Mouse (Mus musculus) megakaryocyte, embryonic 14.5 days (primary cell): ENCODE measurements around the gene Nup210. TPM values are rescaled to one million over a fixed set of nuclear protein-coding genes. Genes with fewer than 3 reads are reported as not detected.
"Not testable (repeated sequence)": the region's sequence is repeated elsewhere in the genome, so short reads cannot be mapped to it uniquely, and the experiment has no call there.

Source experiments
- H3K27me3 ChIP-seq: replicated peaks from 2 replicates; pipeline ENCODE3; 2012; ENCODE audit warnings: inconsistent platforms
- H3K36me3 ChIP-seq: replicated peaks from 2 replicates; pipeline ENCODE3; 2012; ENCODE audit warnings: low read length, inconsistent platforms, mixed read lengths
- H3K4me1 ChIP-seq: 2 replicates; pipeline ENCODE4 v1.6.1; 2012; ENCODE audit warnings: inconsistent platforms
- H3K4me3 ChIP-seq: replicated peaks from 2 replicates; pipeline ENCODE3; 2012; ENCODE audit warnings: moderate library complexity, mild to moderate bottlenecking, inconsistent platforms
- H3K9me3 ChIP-seq: 2 replicates; pipeline ENCODE4 v1.6.1; 2012; ENCODE audit warnings: inconsistent platforms
- FLI1 ChIP-seq: IDR thresholded peaks from 2 replicates; pipeline ENCODE4 v1.6.1; 2012; ENCODE audit warnings: low read length, inconsistent platforms, mixed read lengths
- GATA1 ChIP-seq: IDR thresholded peaks from 3 replicates; pipeline ENCODE4 v1.6.1; 2012; ENCODE audit warnings: mixed read lengths, low read length, inconsistent platforms, borderline replicate concordance
- polyA plus RNA-seq: library from polyadenylated mRNA; stranded (reverse); fragments of >175 nt; gene quantifications from 2 replicates; pipeline ENCODE4 v1.2.3, GENCODE M21; 2012; ENCODE audit warnings: low replicate concordance; ENCODE audit not compliant: insufficient read depth

Gene Nup210
- polyA plus RNA-seq, 1 experiment, result 30.7 TPM

DNA sequence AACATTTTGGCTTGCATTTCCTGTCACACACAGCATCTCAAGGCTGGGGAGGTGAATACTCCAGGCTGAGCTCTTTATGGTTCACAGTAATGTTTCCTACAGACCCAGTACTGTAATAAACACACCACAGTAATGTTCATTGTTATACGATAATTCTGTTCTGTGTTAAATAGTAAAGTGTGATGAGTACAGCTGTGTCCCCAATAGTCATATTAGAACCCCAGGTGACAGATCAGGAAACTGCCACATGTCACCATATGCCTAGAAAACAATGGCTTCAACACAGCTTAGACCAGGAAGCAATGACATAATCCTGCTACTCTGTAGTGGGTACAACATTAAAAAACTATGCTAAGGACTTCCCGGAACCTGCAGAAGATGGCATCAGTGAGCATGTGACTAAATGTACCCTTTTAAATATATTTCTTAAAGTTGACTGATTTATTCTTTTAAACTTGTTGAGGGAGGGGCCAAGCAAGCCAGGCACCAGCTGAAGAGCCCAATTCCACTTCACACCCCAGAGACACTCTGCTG, 7.6 kb downstream of the Nup210 start:
- TF ChIP-seq GATA1 (no peak), FLI1 (no peak)
- peaks cover 28% of the 10 kb centered on the region for H3K36me3 ChIP-seq
- 0 out of 2 replicates have a peak, but pooled peaks cover 2% of the 10 kb centered on the region for H3K9me3 ChIP-seq
- H3K4me3 ChIP-seq, result no peak overlapping the region
- H3K4me1 ChIP-seq, result peaks cover 91% of the 10 kb centered on the region
- no peaks in the 10 kb centered on the region for H3K27me3 ChIP-seq

DNA sequence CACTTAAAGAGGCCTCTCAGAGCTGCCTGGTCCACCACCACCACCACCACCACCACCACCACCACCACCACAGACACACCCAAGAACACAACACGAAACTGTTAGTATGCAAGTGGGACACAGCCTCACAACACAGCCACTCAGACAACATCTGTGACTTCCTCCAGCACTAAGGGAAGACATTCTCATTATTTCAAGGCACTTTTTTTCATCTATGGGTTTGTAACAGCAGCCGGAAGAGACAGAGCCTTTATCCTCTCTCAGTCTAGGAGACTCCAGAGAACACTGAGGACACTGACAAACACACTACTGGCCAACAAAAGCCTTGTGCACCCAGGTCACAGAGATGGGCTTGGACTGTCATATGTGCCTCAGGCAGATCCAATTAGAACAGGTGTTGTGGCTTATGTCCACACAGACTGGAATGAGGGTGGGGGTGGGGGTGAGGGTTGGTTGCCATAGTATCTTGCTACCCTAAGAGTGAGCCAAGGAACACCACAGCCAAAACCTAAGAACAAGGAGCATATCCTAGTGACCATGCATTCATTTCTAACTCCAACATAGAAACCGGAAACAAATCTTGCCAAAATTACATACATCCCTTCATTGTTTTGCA, 8.2 kb downstream of the Nup210 start:
- peaks cover 28% of the 10 kb centered on the region for H3K36me3 ChIP-seq
- 0 out of 2 replicates have a peak, but pooled peaks cover 2% of the 10 kb centered on the region for H3K9me3 ChIP-seq
- H3K27me3 ChIP-seq, result no peaks in the 10 kb centered on the region
- TF ChIP-seq FLI1 (no peak), GATA1 (no peak)
- no peak overlapping the region for H3K4me3 ChIP-seq
- H3K4me1 ChIP-seq, result peaks cover 91% of the 10 kb centered on the region

DNA sequence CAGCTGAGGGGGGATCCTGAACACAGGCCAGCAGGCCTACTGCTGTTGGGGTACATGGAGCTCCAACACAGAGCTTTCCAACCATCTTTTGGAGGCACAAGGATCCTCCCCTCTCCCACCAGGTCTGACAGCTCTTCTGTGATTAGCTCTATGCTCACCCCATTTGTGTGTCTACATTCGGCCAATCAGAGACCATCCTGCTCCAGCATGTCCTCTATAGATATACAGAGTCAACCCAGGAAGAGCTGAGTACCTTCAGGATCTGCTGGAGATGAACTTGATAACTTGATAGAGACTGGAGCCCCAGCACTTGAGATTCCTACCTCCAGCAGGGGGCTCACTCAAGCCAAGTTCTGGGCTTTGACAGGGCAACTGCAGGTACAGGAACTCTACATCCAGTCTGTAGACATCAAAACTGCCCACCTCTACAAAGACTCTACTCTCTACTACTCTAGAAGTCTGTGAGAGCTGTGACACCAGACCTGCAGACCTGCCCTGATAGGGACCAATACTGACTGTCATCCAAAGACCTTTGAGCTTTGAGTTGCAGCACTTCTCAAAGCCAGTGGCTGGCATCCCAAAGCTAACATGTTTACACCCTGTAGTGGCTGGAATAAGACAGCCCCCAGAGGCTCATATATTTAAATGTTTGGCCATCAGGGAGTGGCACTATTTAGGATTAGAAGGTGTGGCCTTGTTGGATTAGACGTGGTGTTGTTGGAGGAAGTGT, 11.1 kb downstream of the Nup210 start:
- TF ChIP-seq GATA1, result no peak
- no peak for TF ChIP-seq FLI1
- H3K4me1 ChIP-seq, result peaks cover 76% of the 10 kb centered on the region
- no peak overlapping the region for H3K4me3 ChIP-seq
- H3K9me3 ChIP-seq, result no peaks in the 10 kb centered on the region
- peaks cover 29% of the 10 kb centered on the region for H3K36me3 ChIP-seq
- H3K27me3 ChIP-seq, result no peaks in the 10 kb centered on the region

DNA sequence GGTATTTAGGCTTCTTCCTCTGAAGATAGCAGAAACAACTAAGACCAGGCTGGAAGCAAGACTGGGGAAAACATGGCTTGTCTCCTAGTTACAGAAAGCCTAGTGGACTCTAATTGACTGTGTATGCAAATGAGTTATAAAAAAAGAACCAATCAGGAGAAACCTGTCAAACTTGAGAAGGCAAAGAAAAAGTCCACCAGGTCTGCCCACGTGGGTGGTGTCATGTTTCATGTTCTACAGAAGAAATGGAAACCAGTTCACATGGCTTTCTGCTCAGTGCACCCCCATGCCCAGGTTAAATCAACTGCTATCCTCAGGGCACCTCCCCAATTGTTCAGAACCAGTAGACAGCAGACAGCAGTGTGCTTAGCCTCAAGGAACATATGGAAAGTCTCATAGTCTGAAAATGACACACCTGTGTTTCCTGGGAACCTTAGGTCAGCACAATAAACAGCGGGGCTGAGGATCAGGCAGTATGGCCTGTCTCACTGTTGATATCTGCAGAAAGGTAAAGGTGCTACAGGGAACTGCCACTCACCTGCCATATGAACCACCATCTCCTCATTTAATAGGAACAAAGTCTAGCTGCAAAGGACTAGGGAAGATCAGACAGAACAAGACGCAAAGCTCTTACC, 11.7 kb downstream of the Nup210 start:
- TF ChIP-seq FLI1 (no peak), GATA1 (no peak)
- no peak overlapping the region for H3K4me3 ChIP-seq
- H3K36me3 ChIP-seq, result peaks cover 35% of the 10 kb centered on the region
- peaks cover 70% of the 10 kb centered on the region for H3K4me1 ChIP-seq
- H3K9me3 ChIP-seq, result no peaks in the 10 kb centered on the region
- no peaks in the 10 kb centered on the region for H3K27me3 ChIP-seq

DNA sequence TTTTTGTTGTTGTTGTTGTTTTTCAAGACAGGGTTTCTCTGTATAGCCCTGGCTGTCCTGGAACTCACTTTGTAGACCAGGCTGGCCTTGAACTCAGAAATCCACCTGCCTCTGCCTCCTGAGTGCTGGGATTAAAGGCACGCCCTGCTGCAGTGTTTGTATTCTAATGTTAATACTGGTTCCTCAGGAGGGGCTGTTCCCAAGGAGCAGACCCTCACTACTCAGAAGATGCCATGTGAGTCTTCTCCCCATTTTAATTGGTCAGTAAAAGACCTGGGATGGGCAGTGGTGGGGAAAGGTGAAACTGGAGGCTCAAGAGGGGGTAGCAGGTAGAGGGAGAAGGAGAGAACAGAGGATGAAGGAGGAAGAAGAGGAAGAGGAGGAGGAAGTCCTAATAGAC, 13.2 kb downstream of the Nup210 start:
- Histone ChIP-seq H3K4me1 (peaks cover 62% of the 10 kb centered on the region), H3K36me3 (peaks cover 48% of the 10 kb centered on the region)
- H3K9me3 ChIP-seq, H3K4me3 ChIP-seq, H3K27me3 ChIP-seq: not testable (repeated sequence)

DNA sequence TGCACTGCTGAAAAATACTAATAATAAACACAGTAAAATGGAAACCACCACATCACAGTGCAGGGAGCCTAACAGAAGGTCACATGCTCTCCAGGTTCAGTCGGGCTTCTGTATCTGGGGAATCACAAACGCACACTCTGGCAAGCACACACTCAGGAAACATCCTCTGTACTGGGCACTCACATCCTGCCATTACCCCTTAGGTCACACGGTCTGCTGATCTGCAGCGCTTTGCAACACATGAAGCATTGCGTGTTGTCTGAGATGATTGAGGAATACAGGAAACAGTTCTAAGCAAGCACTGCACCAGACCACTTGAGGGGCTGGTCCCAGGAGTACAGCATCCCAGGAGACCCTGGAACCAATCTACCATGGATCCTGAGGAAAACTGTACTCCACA, 16.0 kb downstream of the Nup210 start:
- Histone ChIP-seq H3K36me3 (peaks cover 60% of the 10 kb centered on the region), H3K27me3 (no peaks in the 10 kb centered on the region), H3K4me3 (no peak overlapping the region), H3K9me3 (no peaks in the 10 kb centered on the region; the same call in 1 of the 2 replicates), H3K4me1 (peaks cover 42% of the 10 kb centered on the region)
- TF ChIP-seq GATA1, result no peak
- TF ChIP-seq FLI1, result no peak

DNA sequence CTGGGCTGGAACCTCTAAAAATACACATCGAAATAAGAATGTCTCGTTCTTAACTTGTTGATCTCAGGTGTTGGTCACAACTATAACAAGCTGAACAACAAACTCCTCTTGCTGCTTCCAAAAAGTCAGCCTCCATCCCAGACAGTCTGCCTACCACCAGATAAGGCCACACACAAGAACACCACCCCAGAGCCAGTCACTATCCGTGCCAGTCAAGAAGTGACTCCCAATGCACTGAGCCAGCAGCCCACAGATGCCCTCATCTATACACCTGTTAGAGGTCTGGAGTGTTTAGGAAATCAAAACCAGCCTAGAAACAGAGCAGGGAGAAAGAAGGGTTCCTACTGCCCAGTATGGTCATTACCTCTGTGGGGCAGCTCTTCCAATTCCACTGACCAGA, 18.8 kb downstream of the Nup210 start:
- no peak overlapping the region for H3K4me3 ChIP-seq
- H3K36me3 ChIP-seq, result peaks cover 81% of the 10 kb centered on the region
- H3K9me3 ChIP-seq, result peaks cover 16% of the 10 kb centered on the region
- peaks cover 21% of the 10 kb centered on the region for H3K4me1 ChIP-seq
- no peak for TF ChIP-seq FLI1
- no peak for TF ChIP-seq GATA1
- no peaks in the 10 kb centered on the region for H3K27me3 ChIP-seq

DNA sequence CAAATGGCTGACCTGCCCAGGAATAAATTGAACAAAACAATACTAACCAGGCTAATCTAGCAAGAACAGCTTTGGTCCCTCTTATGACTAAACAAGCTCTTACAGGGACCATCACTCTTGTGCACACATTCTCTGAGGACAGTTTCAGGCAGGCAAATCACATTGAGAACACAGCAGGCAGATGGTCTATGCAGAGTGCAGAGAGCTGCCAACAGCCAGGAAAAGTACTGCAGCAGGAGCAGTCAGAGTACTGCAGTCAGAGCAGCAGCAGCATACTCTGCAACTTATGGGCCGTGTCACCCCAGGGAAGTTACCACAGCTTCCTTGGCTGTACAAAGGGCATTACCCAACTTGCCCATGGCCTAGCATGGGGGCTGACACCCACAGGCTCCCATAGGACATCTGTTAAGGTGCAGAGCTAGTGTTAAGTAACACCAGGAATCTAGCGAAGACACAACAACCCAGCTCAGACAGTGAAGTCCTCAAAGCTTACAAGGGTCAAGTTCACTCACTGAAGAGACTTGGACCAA, 21.5 kb downstream of the Nup210 start:
- H3K27me3 ChIP-seq, result no peaks in the 10 kb centered on the region
- H3K36me3 ChIP-seq, result peaks cover 97% of the 10 kb centered on the region
- peaks cover 23% of the 10 kb centered on the region for H3K4me1 ChIP-seq
- peaks cover 16% of the 10 kb centered on the region for H3K9me3 ChIP-seq
- TF ChIP-seq FLI1 (no peak), GATA1 (no peak)
- H3K4me3 ChIP-seq, result peak overlapping the region; percentile 0

DNA sequence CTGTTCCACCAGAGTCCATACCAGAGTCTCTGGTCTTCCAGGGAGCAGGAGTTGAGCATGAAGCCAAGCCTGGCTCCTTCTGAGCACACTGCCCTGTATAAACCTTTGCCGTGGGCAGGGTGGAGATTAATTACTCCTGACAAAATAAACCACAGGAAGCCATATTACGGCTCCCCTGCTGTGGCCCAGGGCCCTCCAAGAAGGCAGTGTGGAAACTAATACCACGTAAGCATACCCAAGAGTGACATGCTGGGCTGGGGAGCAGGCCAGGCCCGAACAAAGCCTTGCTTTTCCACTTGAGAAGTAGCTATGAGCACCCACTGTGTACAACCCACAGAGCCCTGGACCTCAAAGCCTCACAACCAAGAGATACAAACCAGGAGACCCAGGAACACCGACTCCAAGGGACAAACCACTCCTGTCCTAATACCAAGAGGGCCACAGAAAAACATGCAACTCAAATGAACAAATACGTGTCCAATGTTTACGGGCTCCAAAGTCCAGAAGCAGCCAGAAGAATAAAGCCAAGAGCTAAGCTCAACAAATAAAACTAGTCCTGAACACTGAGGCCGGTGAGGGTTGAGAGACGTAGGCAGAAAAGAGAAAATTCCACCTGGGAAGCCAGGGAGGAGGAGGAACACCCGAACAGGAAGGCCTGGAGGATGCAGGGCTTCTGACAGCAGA, 24.3 kb downstream of the Nup210 start:
- H3K27me3 ChIP-seq, result no peaks in the 10 kb centered on the region
- H3K9me3 ChIP-seq, result peaks cover 16% of the 10 kb centered on the region
- TF ChIP-seq FLI1 (no peak), GATA1 (no peak)
- H3K36me3 ChIP-seq, result peaks cover 99% of the 10 kb centered on the region
- no peak overlapping the region for H3K4me3 ChIP-seq
- H3K4me1 ChIP-seq, result peaks cover 17% of the 10 kb centered on the region

DNA sequence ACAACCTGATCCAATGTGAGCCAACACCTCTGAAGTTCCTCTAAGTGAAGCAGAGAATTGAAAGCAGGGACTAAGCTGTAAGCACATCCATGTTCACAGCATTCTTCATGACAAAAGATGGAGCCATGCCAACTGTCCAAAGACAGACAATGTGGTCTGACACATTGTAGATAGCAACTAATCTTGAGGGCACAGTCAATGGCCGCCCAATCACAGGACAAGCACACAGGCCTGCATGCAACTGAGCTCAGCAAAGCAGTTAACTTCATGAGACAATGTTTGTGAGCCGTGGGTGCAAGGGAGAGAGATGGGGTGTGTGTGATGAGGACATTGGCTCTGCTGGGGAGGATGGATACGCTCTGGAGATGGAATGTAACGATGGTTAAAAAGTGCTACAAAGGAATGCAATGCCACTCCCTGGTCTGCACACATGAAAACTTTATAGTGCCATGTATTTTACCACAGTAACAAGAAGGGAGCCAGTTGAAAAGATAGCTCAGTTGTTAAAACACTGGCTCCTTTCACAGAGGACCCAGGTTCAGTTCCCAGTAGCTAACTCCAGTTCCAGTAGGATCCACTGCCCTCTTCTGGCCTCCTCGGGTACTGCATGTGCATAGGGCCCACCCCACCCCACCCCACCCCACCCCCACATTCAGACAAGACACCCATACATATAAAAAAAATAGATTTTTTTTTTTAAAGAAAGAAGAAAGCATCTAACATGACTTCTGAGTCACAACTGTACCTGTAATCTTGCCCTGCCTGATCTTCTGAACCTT, 31.3 kb downstream of the Nup210 start:
- H3K27me3 ChIP-seq, result no peaks in the 10 kb centered on the region
- peaks cover 73% of the 10 kb centered on the region for H3K36me3 ChIP-seq
- H3K4me3 ChIP-seq, result no peak overlapping the region
- no peak for TF ChIP-seq GATA1
- TF ChIP-seq FLI1, result no peak
- peaks cover 8% of the 10 kb centered on the region; the same call in 1 of the 2 replicates for H3K4me1 ChIP-seq
- H3K9me3 ChIP-seq, result no peaks in the 10 kb centered on the region
